Mouse (Mus musculus): ENCODE data around the gene C1qbp.

The C1qbp gene

GRCm38 (mm10) chr11:70982557-70983228 is at the start of gene C1qbp:
TSS of gene C1qbp (minus strand) at chr11:70983026.
- DNase-seq (ENCODE audit: low spot score in 2 of 2), result peak; percentile 90 to 92

DNA sequence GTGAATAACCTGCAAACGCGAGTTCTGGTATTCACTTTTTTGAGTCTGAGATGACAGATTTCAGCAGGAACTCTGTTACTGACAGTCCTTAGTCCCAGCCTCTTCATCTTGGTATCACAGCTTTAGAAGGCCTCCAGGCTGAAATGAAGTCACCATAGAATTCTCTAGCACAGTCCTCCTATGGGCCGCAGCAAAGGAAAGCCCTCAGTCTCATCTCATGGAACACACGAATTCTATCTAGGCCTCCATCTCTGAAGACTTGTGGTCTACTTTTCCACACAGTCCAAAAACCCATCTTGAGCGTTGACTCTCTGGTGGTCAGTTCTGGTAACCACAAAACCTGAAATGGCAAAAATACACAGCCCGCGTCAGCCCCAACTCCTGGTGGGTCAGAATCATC is 49.2 kb upstream of the C1qbp start:
- no peak for DNase-seq (ENCODE audit: low spot score in 2 of 2)

DNA sequence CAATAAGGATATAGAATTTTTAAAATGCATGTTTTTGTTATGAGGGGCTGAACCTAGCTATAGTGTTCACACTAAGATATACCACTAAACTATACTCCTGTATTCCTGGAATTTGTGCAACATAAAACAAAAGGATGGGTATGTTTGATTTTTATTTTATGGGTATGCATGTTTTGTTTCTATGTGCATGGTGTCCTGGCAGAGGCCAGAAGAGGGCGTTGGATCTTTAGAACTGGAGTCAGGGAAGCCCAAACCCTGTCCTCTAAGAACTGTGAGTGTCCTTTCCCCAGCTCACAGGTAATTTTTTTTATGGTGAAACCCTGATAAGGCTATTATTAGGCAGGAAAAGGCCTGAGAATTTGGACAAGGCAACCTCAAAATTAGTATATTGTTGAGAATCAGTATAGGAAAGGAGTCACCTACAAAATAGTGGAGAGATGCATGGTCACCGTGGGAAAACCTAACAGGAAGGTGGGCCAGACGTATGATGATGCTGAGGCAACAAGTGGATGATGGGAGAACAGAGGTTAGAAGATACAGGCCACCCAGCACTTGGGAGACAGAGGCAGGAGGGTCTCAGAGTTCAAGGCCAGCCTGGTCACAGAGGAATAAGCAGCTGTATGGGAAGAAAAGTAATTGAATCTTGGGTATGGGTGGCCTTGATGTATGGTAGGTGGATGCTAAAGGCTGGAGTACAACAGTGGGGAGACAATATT is 46.7 kb upstream of the C1qbp start:
- DNase-seq (ENCODE audit: low spot score in 2 of 2), result no peak

GRCm38 (mm10) chr11:71028280-71028679 is 45.5 kb upstream of the C1qbp start:
- no peak for DNase-seq (ENCODE audit: low spot score in 2 of 2)

- peak; percentile 98 for DNase-seq (ENCODE audit: low spot score in 2 of 2)
Measured at GRCm38 (mm10) chr11:71019201-71020068, 36.6 kb upstream of the C1qbp start, which contains the start of the genes Mis12 and Derl2. TSS of gene Mis12 (plus strand) at chr11:71019611. TSS of gene Derl2 (minus strand) at chr11:71019841.

DNA sequence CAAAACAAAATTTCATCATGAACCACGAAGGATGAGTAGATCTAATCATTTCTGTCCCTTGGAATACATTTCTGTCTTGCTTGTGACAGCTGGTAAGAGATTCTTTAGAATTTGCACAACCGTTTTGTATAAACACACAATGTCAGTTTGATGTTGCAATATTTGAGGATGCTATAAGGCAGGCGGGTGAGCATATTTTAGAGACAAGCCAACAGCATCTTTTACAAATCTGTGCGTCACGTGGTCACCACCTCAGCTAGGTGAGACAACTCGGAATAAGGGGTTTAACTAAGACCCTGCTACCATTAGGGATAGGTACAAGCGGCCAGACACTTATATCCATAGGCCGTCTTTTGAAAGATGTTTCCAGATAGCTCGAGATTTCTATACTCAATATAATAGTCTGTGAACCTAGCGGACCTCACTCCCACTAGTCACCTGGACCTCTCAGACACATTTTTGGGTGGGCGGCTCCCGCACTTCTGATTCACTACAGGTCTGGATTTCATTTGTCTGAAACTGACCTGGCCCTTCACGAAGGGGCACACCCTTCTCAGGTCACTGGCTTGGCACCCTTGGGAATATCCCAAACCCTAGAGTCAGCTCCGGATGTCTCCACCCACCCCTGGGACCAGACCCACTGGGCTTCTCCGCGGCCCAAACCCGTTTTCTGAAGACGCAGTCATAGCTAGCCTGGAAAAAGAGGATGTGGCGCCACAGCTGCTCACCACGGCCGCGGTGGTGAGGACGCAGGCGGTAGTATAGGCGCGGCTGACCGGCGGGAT is 35.8 kb upstream of the C1qbp start:
- no peak for DNase-seq (ENCODE audit: low spot score in 2 of 2)

DNA sequence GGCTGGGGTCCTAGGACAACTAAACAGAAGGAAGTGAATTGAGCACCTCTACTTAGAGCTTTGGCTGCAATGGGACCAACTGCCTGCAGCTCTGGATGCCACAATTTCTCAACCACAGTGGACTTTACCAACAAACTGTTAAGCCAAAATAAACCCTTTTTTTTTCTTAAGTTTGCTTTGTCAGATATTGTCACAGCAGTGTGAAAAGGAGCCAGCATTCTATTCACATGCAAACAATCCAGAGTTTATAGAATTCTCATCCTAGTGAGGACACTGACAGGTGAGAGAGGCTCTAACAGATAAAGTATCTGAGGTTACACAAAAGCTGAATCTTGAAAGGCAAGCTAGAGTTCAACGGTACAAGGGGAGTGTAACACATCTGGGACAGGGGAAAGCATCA is 34.2 kb upstream of the C1qbp start:
- DNase-seq (ENCODE audit: low spot score in 2 of 2), result no peak

GRCm38 (mm10) chr11:71012743-71013142 is 29.9 kb upstream of the C1qbp start:
- no peak for DNase-seq (ENCODE audit: low spot score in 2 of 2)

DNA sequence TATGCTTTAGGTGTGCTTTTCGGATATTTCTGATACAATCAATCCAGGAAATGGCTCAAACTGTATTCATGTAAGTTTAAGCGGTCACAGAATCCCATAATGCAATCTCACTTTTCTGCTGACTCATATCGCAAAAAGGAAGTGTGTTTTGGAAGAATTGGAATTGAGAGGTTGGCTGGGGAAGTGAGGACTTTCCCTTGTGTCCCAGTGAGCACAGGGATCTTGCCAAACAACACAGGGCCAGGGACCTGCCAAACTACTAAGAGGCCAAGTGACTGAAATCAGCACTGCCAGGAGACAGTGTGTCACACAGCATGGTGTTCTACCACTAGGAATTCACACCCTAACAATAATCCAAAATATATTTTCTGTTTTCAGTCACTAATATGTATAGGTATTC is 25.5 kb upstream of the C1qbp start:
- DNase-seq (ENCODE audit: low spot score in 2 of 2), result no peak

DNA sequence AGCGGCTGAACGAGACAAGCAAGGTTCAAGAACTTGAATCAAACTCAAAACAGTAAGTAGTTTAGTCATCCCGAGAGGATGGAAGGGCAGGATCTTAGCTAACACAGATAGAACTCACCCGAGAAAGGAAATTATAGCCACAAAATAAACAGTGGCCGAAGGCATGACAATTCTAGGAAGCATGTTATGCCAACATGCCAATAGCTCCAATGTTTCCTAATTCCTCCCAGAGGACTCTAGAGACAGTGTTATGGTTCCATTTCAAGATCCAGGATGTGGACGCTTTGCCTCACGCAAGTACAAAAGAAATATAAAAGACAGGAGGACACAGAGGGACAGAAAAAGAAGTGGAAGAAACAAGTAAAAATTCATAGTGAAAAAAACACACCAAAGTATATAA is 25.0 kb upstream of the C1qbp start:
- DNase-seq (ENCODE audit: low spot score in 2 of 2), result no peak

DNA sequence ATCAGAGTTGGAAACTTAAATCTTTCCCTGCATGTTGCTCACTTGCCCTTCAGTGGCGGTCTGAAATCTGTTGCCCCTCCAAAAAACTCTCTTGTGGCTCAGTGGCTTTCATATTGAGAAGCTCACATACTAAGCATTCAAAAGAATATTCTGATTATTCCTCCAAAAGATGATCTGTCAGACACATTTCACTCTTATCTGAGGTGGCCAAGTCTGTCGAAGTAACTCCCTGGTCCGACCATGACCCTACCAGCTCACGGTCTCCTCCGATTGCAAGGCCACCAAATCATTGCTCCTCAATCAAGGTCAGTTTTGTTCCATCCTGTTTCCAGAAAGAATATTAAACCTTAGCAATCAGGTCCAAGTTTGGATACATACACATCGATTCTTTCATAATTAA is 24.2 kb upstream of the C1qbp start:
- DNase-seq (ENCODE audit: low spot score in 2 of 2), result no peak

DNA sequence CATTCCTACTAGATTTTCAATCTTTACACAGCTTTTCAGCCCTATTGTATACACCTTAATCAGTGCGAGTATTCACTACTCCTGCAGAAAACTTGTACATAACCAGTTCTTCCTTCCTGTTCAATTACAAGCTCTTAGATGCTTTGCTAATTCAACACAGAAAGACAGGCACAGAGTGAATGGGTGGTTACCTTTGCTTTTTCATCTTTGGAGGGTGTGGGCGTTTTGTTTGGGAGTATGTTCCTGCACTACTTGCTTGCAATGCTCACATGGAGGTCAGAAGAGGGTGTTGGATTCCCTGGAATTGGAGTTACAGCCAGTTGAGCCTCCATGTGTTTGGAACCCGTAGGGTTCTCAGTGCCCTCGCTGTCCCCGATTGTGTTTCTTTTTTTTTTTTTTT is 22.2 kb upstream of the C1qbp start:
- no peak for DNase-seq (ENCODE audit: low spot score in 2 of 2)

- DNase-seq (ENCODE audit: low spot score in 2 of 2), result peak; percentile 94 to 95
Measured at GRCm38 (mm10) chr11:71004316-71004773, 21.5 kb upstream of the C1qbp start, which contains the start of gene Dhx33. TSS of gene Dhx33 (minus strand) at chr11:71004437.

GRCm38 (mm10) chr11:71003611-71004315 is 20.9 kb upstream of the C1qbp start:
- DNase-seq (ENCODE audit: low spot score in 2 of 2), result peak in 1 of 2 experiments; percentile 6

DNA sequence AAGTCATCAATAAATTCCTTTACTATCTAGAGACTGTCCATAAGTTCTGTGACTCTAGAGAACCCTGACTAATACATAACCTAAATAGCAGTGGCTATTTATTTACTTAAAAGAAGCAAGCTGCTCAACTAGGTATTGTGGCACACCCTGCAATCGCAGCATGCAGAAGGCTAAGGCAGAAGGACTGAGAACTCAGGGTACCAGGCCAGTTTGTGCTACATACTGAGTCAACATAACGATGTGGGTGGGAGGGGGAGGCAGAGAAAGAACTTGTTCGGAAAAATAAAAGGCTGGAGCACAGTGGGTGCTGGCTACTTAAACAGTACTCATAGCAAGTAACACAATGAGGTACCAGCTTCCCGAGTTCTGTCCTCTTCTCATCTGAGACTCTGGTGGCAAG is 18.3 kb upstream of the C1qbp start:
- DNase-seq (ENCODE audit: low spot score in 2 of 2), result no peak

- no peak for DNase-seq (ENCODE audit: low spot score in 2 of 2)
Measured at GRCm38 (mm10) chr11:70982030-70982429, 796 bp downstream of the C1qbp start.

GRCm38 (mm10) chr11:70980751-70981510 is 1.9 kb downstream of the C1qbp start:
- no peak for DNase-seq (ENCODE audit: low spot score in 2 of 2)

DNA sequence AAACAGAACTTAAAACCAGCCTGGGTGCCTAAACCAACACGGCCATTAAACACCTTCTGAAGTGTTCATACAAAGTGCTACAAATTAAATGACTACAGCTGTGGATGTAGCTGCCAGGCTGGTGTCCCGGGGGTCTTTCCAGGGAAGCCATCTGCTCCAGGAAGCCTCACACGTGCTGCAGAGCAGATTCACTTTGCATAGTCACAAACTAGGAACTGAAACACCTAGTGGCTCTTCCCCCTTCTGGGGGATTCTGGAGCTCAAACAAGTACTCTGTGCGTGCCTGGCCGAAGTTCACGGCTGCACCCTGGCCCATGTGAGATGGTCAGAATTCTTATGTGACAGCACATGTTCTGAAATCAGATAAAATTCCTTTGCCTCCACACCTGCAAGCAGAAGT is 2.6 kb downstream of the C1qbp start:
- DNase-seq (ENCODE audit: low spot score in 2 of 2), result no peak

- DNase-seq (ENCODE audit: low spot score in 2 of 2), result no peak
Measured at GRCm38 (mm10) chr11:70977293-70977692, 5.5 kb downstream of the C1qbp start.

GRCm38 (mm10) chr11:70975193-70975592 is 7.6 kb downstream of the C1qbp start:
- DNase-seq (ENCODE audit: low spot score in 2 of 2), result no peak

All from natural killer cell, adult 2 months (primary cell).